In genomic region chr13:21722993-21723836, GRCm38 (mm10) we compare ENCODE assay signal across 10 mouse cellular contexts. TPM values are rescaled to one million over a fixed set of nuclear protein-coding genes. Genes with fewer than 3 reads are reported as not detected.
DNase-seq lines count a peak whose midpoint lies in the region; ATAC-seq lines count a peak whose summit lies in the region.
"Had no signal": no experiment of that assay in that cellular context is flagged by ENCODE, and none has a peak within 500 bp of the region (broad histone marks: within the 10 kb centered on the region; RNA-seq: fewer than 3 reads in every experiment).

No protein-coding gene starts in this region.

- H3K27ac ChIP-seq in limb, embryonic 13.5 days = peak overlapping the region; percentile 88

- no peaks in the 10 kb centered on the region for H3K27me3 ChIP-seq in limb, embryonic 13.5 days
- no peaks in the 10 kb centered on the region for H3K27me3 ChIP-seq in splenic B cell, adult 2 months (ENCODE audit: control insufficient read depth, insufficient read depth, low read length, poor library complexity, severe bottlenecking)

- 30% methylated on average over 5 of the region's 5 CpGs for whole genome bisulfite sequencing in limb, embryonic 13.5 days

- H3K36me3 ChIP-seq in limb, embryonic 13.5 days = no peaks in the 10 kb centered on the region
- no peaks in the 10 kb centered on the region for H3K36me3 ChIP-seq in splenic B cell, adult 2 months (ENCODE audit: control insufficient read depth, insufficient read depth, low read length, poor library complexity, severe bottlenecking)

- peak overlapping the region; percentile 66 for H3K4me2 ChIP-seq in limb, embryonic 13.5 days (replicated peaks)

- peaks cover 27% of the 10 kb centered on the region for H3K4me1 ChIP-seq in limb, embryonic 13.5 days

- ATAC-seq in limb, embryonic 13.5 days (ENCODE audit: low FRiP score, low read depth) = no peak
- no peak for ATAC-seq in monocyte, adult 5-6 weeks (replicated peaks; ENCODE audit: insufficient number of reproducible peaks, low FRiP score, low TSS enrichment, poor library complexity, severe bottlenecking)

- peak; percentile 11 for DNase-seq in kidney, postnatal 10 days
- no peak for DNase-seq in kidney, adult 9 months
- DNase-seq in embryo, embryonic 9.5 days (ENCODE audit: extremely low spot score) = peak; percentile 70
- peak; percentile 39 for DNase-seq in splenic B cell, adult 2 months (ENCODE audit: low read depth, low spot score)
- DNase-seq in cerebellum, postnatal 4 days (ENCODE audit: low spot score in 2 of 2) = no peak
- DNase-seq in cerebellum, adult 8-10 months = no peak
- DNase-seq: adrenal gland, adult 2 months; lung, postnatal 36 days had no signal

- peak overlapping the region; percentile 45; the same call in 1 of the 2 replicates for H3K4me3 ChIP-seq in limb, embryonic 13.5 days

- no peak overlapping the region for H3K9ac ChIP-seq in limb, embryonic 13.5 days

- no peaks in the 10 kb centered on the region for H3K9me3 ChIP-seq in limb, embryonic 13.5 days

RNA-seq across cellular contexts. Expression of gene Hist1h2bm, which starts 1.4 kb away (rescaled TPM):
- polyA plus RNA-seq in limb, embryonic 13.5 days (2015; fragmentation: Nextera tagmentation; extraction: Ambion mirVana) = 6.1 and 7.8 TPM in 2 replicates
- 4.9 to 12.8 TPM (median 8.3 TPM) in 3 replicates for total RNA-seq in monocyte, adult 5-6 weeks (2017)

RNA-seq across cellular contexts. Expression of gene Hist1h3h, which starts 5.8 kb away (rescaled TPM):
- polyA plus RNA-seq in limb, embryonic 13.5 days (2015; fragmentation: Nextera tagmentation; extraction: Ambion mirVana) = 22.6 and 23.4 TPM in 2 replicates
- 7.2 to 20.1 TPM (median 13.0 TPM) in 3 replicates for total RNA-seq in monocyte, adult 5-6 weeks (2017)

RNA-seq across cellular contexts. Expression of gene Hist1h2ai, which starts 7.0 kb away (rescaled TPM):
- polyA plus RNA-seq in limb, embryonic 13.5 days (2015; fragmentation: Nextera tagmentation; extraction: Ambion mirVana) = 34.6 and 46.9 TPM in 2 replicates
- total RNA-seq in monocyte, adult 5-6 weeks (2017) = 159 to 372 TPM (median 273 TPM) in 3 replicates

RNA-seq across cellular contexts. Expression of gene Hist1h2bl, which starts 7.3 kb away (rescaled TPM):
- 3.3 and 3.4 TPM in 2 replicates for polyA plus RNA-seq in limb, embryonic 13.5 days (2015; fragmentation: Nextera tagmentation; extraction: Ambion mirVana)
- total RNA-seq in monocyte, adult 5-6 weeks (2017) = 7.1 to 7.9 TPM in 2 of 3 replicates, not detected in the other

RNA-seq across cellular contexts. Expression of gene Hist1h4j, which starts 11.6 kb away (rescaled TPM):
- polyA plus RNA-seq in limb, embryonic 13.5 days (2015; fragmentation: Nextera tagmentation; extraction: Ambion mirVana) = 1.2 and 1.3 TPM in 2 replicates
- total RNA-seq in monocyte, adult 5-6 weeks (2017) = 8.3 to 34.5 TPM (median 21.9 TPM) in 3 replicates

Comparison
In these comparisons a context has a peak if more than half of its experiments do, and no peak if none do; other contexts are left out.
1. DNase-seq: peak in kidney, postnatal 10 days (single experiment), embryo, embryonic 9.5 days (single experiment) and splenic B cell, adult 2 months (single experiment); none in kidney, adult 9 months (single experiment), cerebellum, postnatal 4 days (0 of 2) and cerebellum, adult 8-10 months (single experiment).